Mouse (Mus musculus): ENCODE results near the gene Nfil3. TPM values are rescaled to one million over a fixed set of nuclear protein-coding genes. Genes with fewer than 3 reads are reported as not detected.

Nfil3 gene
- polyA plus RNA-seq, 1 experiment from 2014 or later = 34.4 TPM

- 82% methylated on average over 10 of the region's 10 CpGs for WGBS
- ATAC-seq = no peak
- no peaks in the 10 kb centered on the region for H3K9me3 ChIP-seq
- no peaks in the 10 kb centered on the region for H3K27me3 ChIP-seq (replicated peaks)
- H3K4me2 ChIP-seq (replicated peaks) = no peak overlapping the region
- H3K4me3 ChIP-seq (replicated peaks) = no peak overlapping the region
- H3K27ac ChIP-seq = no peak overlapping the region
- no peaks in the 10 kb centered on the region for H3K36me3 ChIP-seq
- H3K9ac ChIP-seq = no peak overlapping the region
- H3K4me1 ChIP-seq (replicated peaks) = no peaks in the 10 kb centered on the region; the same call in 1 of the 2 replicates
These were observed 17.7 kb upstream of the Nfil3 start for GRCm38 (mm10) chr13:52998541-52998940.

DNA sequence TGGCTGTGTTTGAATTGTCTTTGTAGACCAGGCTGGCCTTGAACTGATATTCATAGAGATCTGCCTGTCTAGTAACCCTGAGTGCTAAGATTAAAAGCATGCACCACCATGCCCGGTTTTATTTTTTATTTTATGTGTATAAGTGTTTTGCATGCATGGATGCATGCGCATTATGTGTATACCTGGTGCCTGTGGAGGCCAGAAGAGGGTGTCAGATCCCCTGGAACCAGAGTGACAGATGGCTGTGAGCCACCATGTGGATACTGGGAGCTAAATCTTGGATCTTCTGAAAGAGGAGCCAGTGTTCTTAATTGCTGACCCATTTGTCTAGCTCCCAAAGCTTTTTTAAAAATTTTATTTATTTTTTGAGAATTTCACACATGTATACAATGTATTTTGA lies 16.9 kb upstream of the Nfil3 start:
- no peak overlapping the region for H3K4me2 ChIP-seq (replicated peaks)
- H3K27ac ChIP-seq = no peak overlapping the region
- no peaks in the 10 kb centered on the region for H3K36me3 ChIP-seq
- H3K9me3 ChIP-seq = no peaks in the 10 kb centered on the region
- no peak for ATAC-seq
- H3K4me3 ChIP-seq (replicated peaks) = no peak overlapping the region
- no peaks in the 10 kb centered on the region for H3K4me1 ChIP-seq (replicated peaks)
- H3K27me3 ChIP-seq (replicated peaks) = no peaks in the 10 kb centered on the region
- 84% methylated on average over 2 of the region's 2 CpGs for WGBS
- no peak overlapping the region for H3K9ac ChIP-seq

DNA sequence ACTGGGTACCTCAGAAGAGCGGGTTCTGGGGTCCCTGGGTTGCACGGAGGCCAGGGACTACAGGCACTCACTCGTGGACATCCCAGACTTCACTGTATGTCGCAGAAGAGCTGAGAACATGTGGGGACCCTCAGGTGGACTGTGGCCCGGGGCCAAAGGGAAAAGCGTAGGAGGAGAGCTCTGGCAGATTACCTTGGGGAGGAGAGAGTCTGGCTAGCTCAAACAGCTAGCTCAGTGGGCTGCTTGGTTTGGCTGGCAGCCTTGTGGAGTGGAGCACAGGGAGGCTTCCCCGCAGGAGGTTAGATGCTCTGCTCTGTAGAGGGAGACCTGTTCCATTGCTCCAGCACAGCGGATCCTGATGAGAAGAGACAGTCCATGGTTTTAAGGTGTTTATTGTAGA lies 15.3 kb upstream of the Nfil3 start:
- H3K9me3 ChIP-seq = no peaks in the 10 kb centered on the region

GRCm38 (mm10) chr13:52994197-52994881 lies 13.5 kb upstream of the Nfil3 start:
- H3K27me3 ChIP-seq (replicated peaks) = no peaks in the 10 kb centered on the region
- H3K9me3 ChIP-seq = no peaks in the 10 kb centered on the region
- no peak overlapping the region for H3K4me2 ChIP-seq (replicated peaks)
- 54% methylated on average over 10 of the region's 10 CpGs for WGBS
- peak overlapping the region; percentile 34 for H3K27ac ChIP-seq
- no peak overlapping the region for H3K4me3 ChIP-seq (replicated peaks)
- H3K36me3 ChIP-seq = no peaks in the 10 kb centered on the region
- H3K4me1 ChIP-seq (replicated peaks) = 0 out of 2 replicates have a peak, but pooled peaks cover 5% of the 10 kb centered on the region
- peak; percentile 45; the same call in 1 of the 2 replicates for ATAC-seq
- H3K9ac ChIP-seq = no peak overlapping the region

More for the DNA sequence above, 15.3 kb upstream of the Nfil3 start:
- no peak overlapping the region for H3K4me3 ChIP-seq (replicated peaks)
- H3K4me1 ChIP-seq (replicated peaks) = no peaks in the 10 kb centered on the region
- H3K27ac ChIP-seq = no peak overlapping the region
- no peak overlapping the region for H3K4me2 ChIP-seq (replicated peaks)
- 69% methylated on average over 8 of the region's 8 CpGs for WGBS
- no peak for ATAC-seq
- no peak overlapping the region for H3K9ac ChIP-seq
- no peaks in the 10 kb centered on the region for H3K27me3 ChIP-seq (replicated peaks)
- H3K36me3 ChIP-seq = no peaks in the 10 kb centered on the region

GRCm38 (mm10) chr13:52990139-52990538 lies 9.3 kb upstream of the Nfil3 start:
- WGBS = 46% methylated on average over 9 of the region's 9 CpGs
- no peak overlapping the region for H3K9ac ChIP-seq
- H3K4me3 ChIP-seq (replicated peaks) = no peak overlapping the region
- 0 out of 2 replicates have a peak, but pooled peaks cover 7% of the 10 kb centered on the region for H3K4me1 ChIP-seq (replicated peaks)
- no peak overlapping the region for H3K4me2 ChIP-seq (replicated peaks)
- H3K36me3 ChIP-seq = no peaks in the 10 kb centered on the region
- no peaks in the 10 kb centered on the region for H3K27me3 ChIP-seq (replicated peaks)
- H3K27ac ChIP-seq = no peak overlapping the region
- no peak for ATAC-seq
- no peaks in the 10 kb centered on the region for H3K9me3 ChIP-seq

DNA sequence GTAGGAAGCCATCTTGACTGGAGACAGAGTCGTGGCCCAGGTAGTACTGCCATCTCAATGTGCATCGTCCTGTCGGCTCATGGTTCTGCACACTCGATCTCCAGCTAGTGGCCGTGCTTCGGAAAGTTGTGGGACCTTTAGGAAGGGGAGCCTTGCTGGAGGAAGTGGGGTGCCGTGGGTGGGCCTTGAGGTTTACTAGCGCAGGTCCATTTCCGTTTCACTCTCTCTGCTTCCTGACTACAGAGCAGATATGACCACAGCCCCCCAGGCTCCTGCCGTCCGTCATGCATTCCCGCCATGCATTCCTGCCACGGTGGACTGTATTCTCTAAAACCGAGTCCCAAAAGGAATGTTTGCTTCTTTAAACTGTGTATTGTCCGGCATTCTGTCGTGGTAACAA lies 8.1 kb upstream of the Nfil3 start:
- Histone ChIP-seq H3K9ac (no peak overlapping the region), H3K4me3 (replicated peaks) (no peak overlapping the region), H3K9me3 (no peaks in the 10 kb centered on the region), H3K27ac (no peak overlapping the region), H3K36me3 (no peaks in the 10 kb centered on the region), H3K4me2 (replicated peaks) (no peak overlapping the region), H3K27me3 (replicated peaks) (no peaks in the 10 kb centered on the region), H3K4me1 (replicated peaks) (0 out of 2 replicates have a peak, but pooled peaks cover 7% of the 10 kb centered on the region)
- WGBS = 75% methylated on average over 16 of the region's 16 CpGs
- ATAC-seq = no peak

- Histone ChIP-seq H3K4me1 (replicated peaks) (0 out of 2 replicates have a peak, but pooled peaks cover 7% of the 10 kb centered on the region), H3K27ac (no peak overlapping the region), H3K36me3 (no peaks in the 10 kb centered on the region), H3K4me2 (replicated peaks) (no peak overlapping the region), H3K9me3 (no peaks in the 10 kb centered on the region), H3K4me3 (replicated peaks) (no peak overlapping the region), H3K27me3 (replicated peaks) (no peaks in the 10 kb centered on the region), H3K9ac (no peak overlapping the region)
- peak; percentile 40; the same call in 1 of the 2 replicates for ATAC-seq
- WGBS = 43% methylated on average over 1 of the region's 1 CpGs
These were observed 7.0 kb upstream of the Nfil3 start for GRCm38 (mm10) chr13:52987880-52988279.

DNA sequence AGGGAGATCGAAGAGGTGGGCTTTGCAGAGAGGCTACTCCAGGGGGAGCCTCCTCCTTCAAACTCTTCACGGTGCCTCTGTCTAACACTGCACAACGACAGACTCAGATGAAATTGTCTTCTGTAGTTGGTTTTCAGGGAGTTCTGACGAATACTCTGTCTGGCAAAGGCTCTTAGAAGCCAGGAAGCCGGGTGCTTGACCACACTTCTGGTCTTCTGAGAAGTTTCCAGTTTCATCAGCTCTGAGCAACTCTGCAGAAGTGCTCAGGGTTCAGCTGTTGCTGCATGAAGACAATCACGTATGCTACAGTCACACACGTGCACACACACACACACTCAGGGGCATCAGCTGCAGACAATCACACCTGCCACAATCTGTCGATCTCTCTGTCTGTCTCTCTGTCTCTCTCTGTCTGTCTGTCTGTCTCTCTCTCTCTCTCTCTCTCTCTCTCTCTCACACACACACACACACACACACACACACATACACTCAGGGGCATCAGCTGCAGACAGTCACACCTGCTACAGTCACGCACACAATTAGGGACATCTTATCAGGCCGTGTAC lies 5.4 kb upstream of the Nfil3 start:
- Histone ChIP-seq H3K9me3 (no peaks in the 10 kb centered on the region), H3K27ac (no peak overlapping the region), H3K4me2 (replicated peaks) (no peak overlapping the region), H3K27me3 (replicated peaks) (no peaks in the 10 kb centered on the region), H3K4me3 (replicated peaks) (no peak overlapping the region), H3K36me3 (no peaks in the 10 kb centered on the region), H3K9ac (no peak overlapping the region), H3K4me1 (replicated peaks) (peaks cover 12% of the 10 kb centered on the region; the same call in 1 of the 2 replicates)
- no peak for ATAC-seq
- 67% methylated on average over 10 of the region's 10 CpGs for WGBS

GRCm38 (mm10) chr13:52985508-52986214 lies 4.8 kb upstream of the Nfil3 start:
- H3K4me1 ChIP-seq (replicated peaks) = peaks cover 12% of the 10 kb centered on the region; the same call in 1 of the 2 replicates
- H3K27me3 ChIP-seq (replicated peaks) = no peaks in the 10 kb centered on the region
- H3K36me3 ChIP-seq = no peaks in the 10 kb centered on the region
- no peak overlapping the region for H3K27ac ChIP-seq
- no peaks in the 10 kb centered on the region for H3K9me3 ChIP-seq
- H3K9ac ChIP-seq = no peak overlapping the region
- no peak overlapping the region for H3K4me3 ChIP-seq (replicated peaks)
- no peak overlapping the region for H3K4me2 ChIP-seq (replicated peaks)
- no peak for ATAC-seq
- WGBS = 79% methylated on average over 12 of the region's 12 CpGs

DNA sequence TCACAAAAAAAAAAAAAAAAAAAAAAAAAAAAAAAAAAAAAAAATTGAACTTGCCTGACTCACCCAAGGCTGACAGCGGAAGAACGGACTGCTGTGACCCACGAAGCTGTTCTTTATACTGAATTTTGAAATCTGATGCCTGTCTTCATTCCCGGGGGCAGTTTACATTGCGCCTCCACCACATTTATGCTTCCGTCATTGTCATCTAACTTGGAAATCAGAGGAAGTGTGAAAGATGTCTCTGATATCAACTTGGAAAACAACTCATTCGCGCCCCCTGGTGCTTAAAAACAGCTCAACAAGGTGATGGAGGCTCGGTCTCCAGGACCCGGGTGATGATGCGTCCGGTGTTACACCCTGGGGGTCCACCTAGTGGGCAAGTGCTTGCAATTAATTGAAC lies 1.8 kb upstream of the Nfil3 start:
- H3K9me3 ChIP-seq = no peaks in the 10 kb centered on the region
- 0 out of 2 replicates have a peak overlapping the region, but pooled peaks have one; percentile 18 for H3K4me3 ChIP-seq (replicated peaks)
- ATAC-seq = no peak
- H3K4me2 ChIP-seq (replicated peaks) = peak overlapping the region; percentile 97
- peaks cover 7% of the 10 kb centered on the region for H3K4me1 ChIP-seq (replicated peaks)
- no peak overlapping the region for H3K27ac ChIP-seq
- no peaks in the 10 kb centered on the region for H3K36me3 ChIP-seq
- WGBS = under 1% methylated on average over 12 of the region's 12 CpGs
- H3K27me3 ChIP-seq (replicated peaks) = no peaks in the 10 kb centered on the region
- no peak overlapping the region for H3K9ac ChIP-seq

DNA sequence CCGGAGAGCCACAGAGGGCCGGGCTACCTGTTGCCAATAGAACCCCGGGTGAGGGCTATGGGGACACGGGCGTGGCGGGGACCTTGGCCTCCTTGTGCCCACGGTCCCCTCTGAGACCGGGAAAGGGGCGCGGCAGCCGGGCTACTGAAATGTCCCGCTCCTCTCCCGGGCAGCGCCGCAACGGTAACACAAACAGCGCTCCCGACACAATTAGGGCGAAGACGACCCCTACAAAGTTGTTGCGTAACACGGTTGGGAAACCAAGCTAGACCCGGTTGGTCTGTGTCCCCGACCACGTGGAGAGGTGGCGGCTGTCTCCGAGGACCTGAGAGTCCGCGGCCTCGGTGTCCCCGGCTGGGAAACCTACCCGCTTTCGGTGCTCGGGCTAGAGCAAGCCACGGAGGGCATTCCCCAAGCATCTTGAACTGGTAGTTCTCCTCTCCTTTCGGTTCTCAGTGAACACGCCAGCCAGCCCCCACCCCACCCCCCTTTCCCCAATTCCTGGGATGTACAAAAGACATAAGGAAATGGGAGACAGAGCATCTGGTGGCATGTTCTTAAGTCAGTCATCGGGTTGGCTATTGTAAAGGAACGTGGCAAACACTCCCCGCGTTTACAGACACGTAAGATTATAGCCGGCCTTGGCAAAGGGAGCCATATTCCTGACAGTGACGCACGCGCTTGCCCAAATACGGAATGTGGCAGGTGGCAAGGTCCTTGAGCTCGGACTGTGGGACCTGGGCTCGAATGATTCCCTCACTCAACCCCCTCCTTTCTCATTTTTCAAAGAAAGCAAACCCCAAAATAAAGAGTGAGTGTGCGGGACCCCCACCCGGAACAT lies 788 bp upstream of the Nfil3 start:
- WGBS = 1% methylated on average over 51 of the region's 51 CpGs

More for the DNA sequence above, 788 bp upstream of the Nfil3 start:
- Histone ChIP-seq H3K36me3 (no peaks in the 10 kb centered on the region), H3K27me3 (replicated peaks) (no peaks in the 10 kb centered on the region), H3K4me3 (replicated peaks) (peak overlapping the region; percentile 97), H3K27ac (peak overlapping the region; percentile 81), H3K4me2 (replicated peaks) (peak overlapping the region; percentile 97), H3K4me1 (replicated peaks) (peaks cover 15% of the 10 kb centered on the region), H3K9ac (peak overlapping the region; percentile 70), H3K9me3 (no peaks in the 10 kb centered on the region)
- peak; percentile 50 for ATAC-seq
